Mouse (Mus musculus) heart, adult 2 months (tissue): ENCODE measurements around the gene Ttll8.

Experiments
- CTCF ChIP-seq: fragments of 200-600 bp; IDR thresholded peaks from 2 replicates; pipeline ENCODE4 v1.8.1; 2022; ENCODE audit warnings: antibody characterized with exemption, mild to moderate bottlenecking, moderate library complexity
- EP300 ChIP-seq: fragments of 200-500 bp; IDR thresholded peaks from 2 replicates; pipeline ENCODE4 v1.6.1; 2011; ENCODE audit warnings: low read depth, low read length, control low read depth; ENCODE audit not compliant: insufficient read depth
- POLR2A ChIP-seq: fragments of 200-500 bp; IDR thresholded peaks from 2 replicates; pipeline ENCODE4 v1.6.1; 2011; ENCODE audit warnings: mild to moderate bottlenecking, low read depth, low read length, control low read depth; ENCODE audit not compliant: insufficient read depth

GRCm38 (mm10) chr15:88921992-88922310, 32.3 kb downstream of the Ttll8 start:
- no peak for TF ChIP-seq CTCF
- no peak for TF ChIP-seq POLR2A
- 0 out of 2 replicates have a peak, but pooled peaks have one; percentile 17 for TF ChIP-seq EP300
